Mouse (Mus musculus) brain, embryonic 18.5 days (tissue): ENCODE measurements at regions not wholly inside any gene's neighbourhood (a gene's known extent, or its start where the extent isn't known, plus 50 kb on each side); places are given as distances from the start of the nearest gene placed in this dataset.

Source experiments
- DNase-seq: peaks from one replicate; pipeline ENCODE4 v3.0.0-alpha.2; 2012; ENCODE audit warnings: low read depth, low spot score

- no peak for DNase-seq
These were observed 54.8 kb downstream of the Foxb1 start for GRCm38 (mm10) chr9:69705942-69706341.

- DNase-seq: no peak
These were observed 55.7 kb downstream of the Foxb1 start for GRCm38 (mm10) chr9:69705071-69705470.

DNA sequence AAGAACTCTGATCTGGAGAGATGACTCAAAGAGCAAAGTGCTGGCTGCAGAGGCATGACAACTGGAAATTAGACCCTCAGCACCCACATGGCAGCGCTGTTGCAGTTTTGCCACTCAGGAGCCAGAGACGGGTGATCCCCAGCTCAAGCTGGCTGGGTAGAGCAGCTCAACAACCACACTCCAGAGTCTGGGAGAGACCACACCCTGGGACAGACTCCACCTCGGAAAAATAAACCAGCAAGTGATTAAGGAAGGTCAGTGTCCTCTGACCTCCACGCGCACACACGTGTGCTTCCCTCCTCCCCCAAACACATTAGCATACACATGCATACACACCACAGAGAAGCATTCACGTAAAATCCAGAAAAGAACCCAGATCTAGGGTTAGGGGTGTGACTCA is 57.0 kb downstream of the Foxb1 start:
- DNase-seq: no peak

DNA sequence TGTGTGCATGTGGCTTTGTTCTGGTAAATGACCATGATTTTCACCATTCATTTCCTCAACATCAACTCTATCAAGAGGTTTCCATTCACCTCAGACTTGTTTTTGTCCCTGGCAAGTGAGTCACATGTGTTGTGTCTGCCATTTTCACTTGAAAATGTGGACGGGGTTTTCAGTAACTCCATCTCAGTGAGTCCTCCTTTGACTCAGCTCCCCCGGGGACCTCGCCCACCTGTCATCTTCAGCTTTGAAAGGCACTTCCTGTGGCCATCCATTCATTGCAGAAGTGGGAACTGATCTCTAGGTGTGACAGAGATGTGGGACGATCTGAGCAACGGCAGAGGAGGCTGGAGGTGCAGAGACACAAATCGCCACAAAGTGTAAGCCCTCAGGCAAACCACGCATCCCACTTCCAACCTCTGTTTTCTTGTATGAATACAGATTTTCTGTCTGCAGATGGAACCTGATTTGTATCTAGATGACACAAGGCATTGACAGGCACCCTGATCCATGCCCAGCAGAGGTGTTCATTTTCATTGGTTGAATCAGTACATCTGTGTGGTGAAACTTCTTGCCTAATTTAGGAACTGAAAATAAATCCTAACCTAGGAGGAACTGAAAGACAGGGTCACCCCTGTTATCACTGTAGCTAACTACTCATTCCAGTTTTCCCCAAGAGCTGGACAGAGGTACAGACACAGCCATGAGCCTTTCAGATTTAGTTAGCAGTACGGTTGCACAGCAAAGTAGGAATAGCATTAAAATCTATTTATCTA is 58.4 kb downstream of the Foxb1 start:
- no peak for DNase-seq

DNA sequence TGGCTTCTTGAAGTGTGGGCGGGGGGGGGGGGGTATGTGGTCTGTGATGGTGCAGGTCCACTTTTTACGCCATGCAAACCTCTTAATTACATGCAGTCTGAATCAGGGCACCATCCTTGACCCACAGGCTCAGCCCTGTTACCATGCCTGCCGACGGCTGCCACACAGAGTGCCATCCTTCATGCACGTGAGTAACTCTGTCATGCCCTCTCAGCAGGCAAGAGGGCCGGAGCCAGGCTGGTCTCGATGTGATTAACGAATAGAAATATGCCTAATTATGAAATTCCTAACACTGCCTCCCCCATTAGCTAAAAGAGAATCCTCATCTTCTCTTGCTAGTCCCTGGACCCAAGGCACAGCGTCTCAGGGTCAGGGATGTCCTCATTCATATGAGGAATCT is 60.0 kb downstream of the Foxb1 start:
- DNase-seq: no peak

DNA sequence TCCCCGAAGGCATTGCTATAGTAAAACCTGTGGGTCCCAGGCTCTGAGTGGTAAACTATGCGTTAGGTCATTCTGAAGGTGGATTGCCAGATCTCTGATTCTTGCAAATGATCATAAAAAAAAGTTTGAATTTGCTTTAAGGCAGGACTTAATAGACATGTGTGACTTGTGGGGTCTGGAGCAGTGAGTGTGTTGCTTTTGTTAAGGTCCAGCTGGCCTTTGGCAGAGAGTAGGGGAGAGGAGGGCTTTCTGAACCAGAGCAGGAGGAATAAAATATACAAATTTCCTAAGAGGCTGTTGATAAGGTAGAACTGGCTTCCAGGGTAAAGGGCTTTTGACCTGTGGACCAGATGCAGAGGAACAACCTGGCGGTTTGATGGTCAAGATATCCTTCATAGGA is 69.0 kb downstream of the Foxb1 start:
- no peak for DNase-seq

GRCm38 (mm10) chr9:69687349-69688123 is 73.2 kb downstream of the Foxb1 start:
- no peak for DNase-seq

DNA sequence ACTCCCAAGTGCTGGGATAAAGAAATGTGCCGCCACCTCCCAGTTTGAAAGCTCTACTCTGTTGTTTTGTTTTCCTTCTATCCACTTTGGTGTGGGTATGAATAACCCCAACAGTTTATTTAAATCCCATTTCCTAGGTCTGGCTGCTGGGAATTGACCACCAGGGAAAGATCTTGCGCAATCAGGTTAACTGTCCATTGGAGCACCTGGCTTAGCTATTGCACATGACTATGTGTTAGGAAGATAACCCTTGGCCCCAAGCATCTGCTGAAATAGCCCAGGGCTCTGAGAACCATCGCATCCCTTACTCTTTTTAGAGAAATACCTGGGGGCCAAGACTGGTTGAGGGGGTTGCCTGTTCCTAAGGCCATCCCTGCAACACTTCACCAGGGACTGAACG is 74.0 kb downstream of the Foxb1 start:
- no peak for DNase-seq

- no peak for DNase-seq
These were observed 75.1 kb downstream of the Foxb1 start for GRCm38 (mm10) chr9:69685630-69686029.

GRCm38 (mm10) chr9:69681372-69682213 is 79.1 kb downstream of the Foxb1 start:
- DNase-seq: no peak

DNA sequence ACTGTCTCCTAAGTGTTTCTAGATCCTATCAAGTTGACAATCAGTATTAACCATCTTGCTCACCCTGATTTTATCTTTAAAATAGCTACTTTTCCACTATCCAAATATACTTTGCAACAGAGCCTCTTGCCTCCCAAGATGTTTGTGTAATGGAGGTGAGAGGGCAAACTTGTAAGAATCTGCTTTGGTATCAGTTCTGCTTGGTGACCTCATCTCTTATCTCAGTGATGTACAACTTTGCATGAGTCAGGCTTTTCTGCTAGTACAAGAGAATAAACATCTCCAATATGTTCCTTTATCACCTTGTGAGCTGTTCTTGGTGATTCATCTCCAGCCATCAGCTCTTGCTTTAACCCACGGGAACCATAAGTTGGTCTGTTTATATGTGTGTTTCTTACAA is 82.1 kb downstream of the Foxb1 start:
- DNase-seq: no peak

DNA sequence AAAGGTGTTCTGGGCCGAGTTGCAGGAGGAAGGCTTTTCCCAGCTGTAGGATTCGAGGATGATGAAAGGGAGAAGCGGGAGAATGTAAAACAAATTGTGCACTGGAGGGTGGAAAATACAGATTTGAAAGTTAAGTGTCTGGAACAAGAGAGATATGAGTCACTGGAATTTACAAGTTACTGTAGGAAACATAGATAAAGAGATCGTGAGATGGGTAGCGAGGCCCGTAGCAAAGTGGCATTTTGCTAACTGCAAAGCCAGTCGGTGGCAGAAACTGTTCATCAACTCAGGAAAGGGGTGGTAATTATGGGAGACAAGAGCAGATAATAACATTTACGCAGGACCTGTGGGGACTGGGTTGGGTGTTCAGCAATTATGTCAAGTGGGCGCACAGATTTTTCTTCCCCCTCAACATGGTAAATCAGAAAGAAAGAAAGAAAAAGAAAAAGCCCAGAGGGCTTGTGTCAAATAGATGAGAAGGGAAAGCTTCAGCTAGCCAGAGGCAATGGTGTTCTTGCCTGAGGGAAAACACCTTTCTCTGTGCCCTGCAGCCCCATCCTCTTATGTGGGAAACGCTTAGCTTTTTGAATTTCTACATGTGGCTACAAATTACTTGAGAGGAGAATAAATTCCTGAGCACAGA is 87.2 kb downstream of the Foxb1 start:
- no peak for DNase-seq

- no peak for DNase-seq
These were observed 87.9 kb downstream of the Foxb1 start for GRCm38 (mm10) chr9:69672657-69673462.

GRCm38 (mm10) chr9:69671199-69671598 is 89.5 kb downstream of the Foxb1 start:
- DNase-seq: no peak

DNA sequence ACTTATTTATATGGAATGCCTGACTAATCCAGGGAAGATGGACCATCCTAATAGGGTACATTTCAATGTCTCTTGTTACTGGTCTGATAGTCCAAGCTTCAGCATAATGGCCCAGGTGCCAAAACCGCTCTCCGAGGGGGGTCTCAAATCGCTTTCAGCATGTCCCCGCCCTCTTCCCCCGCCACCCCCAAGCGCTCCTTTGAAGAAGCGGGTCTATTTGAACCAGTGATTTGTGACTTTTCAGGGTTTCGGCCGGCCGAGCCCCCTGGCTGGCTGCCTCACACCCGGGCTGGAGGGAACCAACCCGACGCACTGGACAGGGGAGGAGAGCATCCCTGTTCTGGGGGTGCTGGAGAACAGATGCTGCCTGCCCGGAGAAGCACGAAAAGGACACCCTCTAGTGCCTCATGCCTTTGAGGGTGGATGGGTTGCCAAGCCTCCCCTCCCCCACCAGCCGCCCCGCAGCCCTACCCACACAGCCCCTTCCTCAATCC is 90.1 kb downstream of the Foxb1 start:
- no peak for DNase-seq

- DNase-seq: no peak
These were observed 90.9 kb downstream of the Foxb1 start for GRCm38 (mm10) chr9:69669611-69670550.

DNA sequence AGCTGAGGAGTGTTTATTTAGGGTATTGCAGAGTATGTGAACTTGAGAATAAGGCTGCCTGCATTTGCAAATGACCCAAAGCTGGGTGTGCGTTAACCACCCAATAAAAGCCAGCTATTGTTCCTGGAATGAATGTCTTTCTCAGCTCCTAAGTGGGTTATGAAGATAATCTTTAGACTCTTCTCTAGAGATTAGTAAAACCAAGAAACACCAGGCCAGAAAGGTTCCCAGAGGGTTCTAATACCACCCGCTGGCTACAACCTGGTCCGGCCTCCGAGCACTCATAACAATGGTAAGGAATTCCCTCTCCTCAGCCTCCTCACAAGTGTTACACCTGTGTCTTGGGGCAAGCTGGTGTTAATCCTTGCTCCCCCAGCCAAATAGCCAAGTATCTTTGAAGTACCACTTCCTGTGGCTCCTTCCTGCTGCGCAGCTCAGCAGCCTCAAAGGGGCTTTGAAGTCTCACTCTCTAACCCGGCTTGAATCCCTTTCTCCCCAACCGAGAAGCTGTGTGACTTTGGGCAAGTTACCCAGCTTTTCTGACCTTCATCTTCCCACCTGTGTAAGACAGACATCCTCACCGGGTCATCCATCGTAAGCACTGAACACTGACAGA is 92.2 kb downstream of the Foxb1 start:
- no peak for DNase-seq

- DNase-seq: no peak
These were observed 93.6 kb downstream of the Foxb1 start for GRCm38 (mm10) chr9:69667064-69667533.

- no peak for DNase-seq
These were observed 96.5 kb downstream of the Foxb1 start for GRCm38 (mm10) chr9:69664201-69664600.
